Mouse (Mus musculus) bone marrow, adult 2 months (tissue): ENCODE measurements at regions not wholly inside any gene's neighbourhood (a gene's known extent, or its start where the extent isn't known, plus 50 kb on each side); places are given as distances from the start of the nearest gene placed in this dataset.

Source experiments
- H3K27ac ChIP-seq: fragments of 200-500 bp; 2 replicates; pipeline ENCODE4 v1.5.1; 2012; ENCODE audit warnings: low read depth, mild to moderate bottlenecking, control low read depth, inconsistent platforms, low read length; ENCODE audit not compliant: control insufficient read depth, poor library complexity, insufficient read depth
- H3K4me1 ChIP-seq: fragments of 200-500 bp; 2 replicates; pipeline ENCODE4 v1.6.1; 2011; ENCODE audit warnings: low read length; ENCODE audit not compliant: control insufficient read depth, insufficient read depth
- H3K4me3 ChIP-seq: fragments of 200-500 bp; replicated peaks from 2 replicates; pipeline ENCODE3; 2011; ENCODE audit warnings: mild to moderate bottlenecking, low read depth, low read length, control low read depth; ENCODE audit not compliant: control insufficient read depth
- CTCF ChIP-seq: fragments of 200-500 bp; IDR thresholded peaks from 2 replicates; pipeline ENCODE4 v1.5.1; 2011; ENCODE audit warnings: low read length, control low read depth; ENCODE audit not compliant: control insufficient read depth, insufficient read depth
- POLR2A ChIP-seq: fragments of 200-500 bp; IDR thresholded peaks from 2 replicates; pipeline ENCODE4 v1.6.1; 2011; ENCODE audit warnings: low read depth, mild to moderate bottlenecking, control low read depth, low read length, borderline replicate concordance; ENCODE audit not compliant: control insufficient read depth
- WGBS: fragments of 180-500 bp; shearing (Covaris S2); methylation state at CpG from one replicate; pipeline ENCODE4 v1.1.7; 2018; 5-methylcytosine and 5-hydroxymethylcytosine counted together

DNA sequence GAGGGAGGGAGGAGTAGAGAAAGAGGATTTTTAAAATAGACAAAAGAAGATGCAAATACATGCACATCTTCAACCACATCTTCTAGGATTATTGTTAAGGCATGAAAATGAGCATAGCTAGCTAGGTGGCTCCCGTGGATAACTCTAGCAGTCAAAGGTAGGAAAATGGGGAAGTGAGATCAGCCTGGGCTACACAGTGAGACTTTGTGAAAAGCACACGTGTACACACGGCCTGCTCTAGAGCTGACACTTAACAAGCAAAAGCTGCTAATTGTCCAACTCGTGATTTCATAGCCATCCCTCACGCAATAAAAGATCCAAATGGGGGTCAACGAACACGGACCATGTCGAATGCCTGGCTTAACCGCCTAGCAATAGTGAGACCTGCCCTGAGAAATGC lies 642.0 kb upstream of the Sox9 start:
- Histone ChIP-seq H3K27ac (no peak overlapping the region), H3K4me3 (no peak overlapping the region), H3K4me1 (no peaks in the 10 kb centered on the region)
- WGBS: 47% methylated on average over 9 of the region's 9 CpGs
- TF ChIP-seq POLR2A: no peak
- no peak for TF ChIP-seq CTCF

DNA sequence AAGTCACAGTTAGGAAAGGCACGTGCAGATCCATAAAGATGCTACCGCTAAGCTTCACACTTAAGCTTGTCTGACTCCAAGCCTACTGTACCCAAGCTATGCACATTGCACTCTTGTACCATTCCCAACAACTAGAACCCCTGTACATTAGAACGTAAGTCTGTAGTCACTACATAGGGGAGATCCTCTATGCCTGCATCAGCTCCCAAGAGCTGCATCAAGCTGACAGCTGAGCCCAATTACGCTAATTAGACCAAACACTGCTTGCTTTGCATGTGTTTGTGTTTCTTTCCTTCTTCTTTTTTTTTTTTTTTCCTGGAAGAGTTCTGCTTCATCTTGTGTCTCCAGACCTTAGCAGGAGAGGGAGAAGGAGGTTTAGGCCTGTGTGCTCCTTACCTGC lies 641.5 kb upstream of the Sox9 start:
- no peak overlapping the region for H3K27ac ChIP-seq
- WGBS: 76% methylated on average over 4 of the region's 4 CpGs
- TF ChIP-seq POLR2A: no peak
- TF ChIP-seq CTCF: no peak

DNA sequence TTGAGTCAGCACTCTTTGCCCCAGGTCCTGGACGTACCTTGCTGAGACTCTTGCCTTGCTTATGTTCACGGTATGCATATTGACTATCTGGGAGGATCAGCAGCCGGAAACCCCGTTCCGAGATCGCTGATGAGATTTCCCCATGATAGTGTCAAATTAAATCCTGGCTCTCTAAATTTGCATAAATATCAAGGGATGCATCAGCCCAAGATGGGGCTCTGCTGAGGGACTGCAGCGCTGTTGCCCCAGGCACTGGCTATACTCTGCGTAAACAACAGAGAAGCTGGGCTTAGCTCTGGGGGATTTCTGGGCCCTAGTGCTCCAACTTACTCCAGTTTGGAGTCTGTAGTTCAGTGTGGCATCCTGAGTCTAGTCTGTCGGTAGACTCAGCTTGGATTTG lies 641.1 kb upstream of the Sox9 start:
- H3K27ac ChIP-seq: no peak overlapping the region
- no peaks in the 10 kb centered on the region for H3K4me1 ChIP-seq
- no peak for TF ChIP-seq CTCF
- no peak for TF ChIP-seq POLR2A
- H3K4me3 ChIP-seq: no peak overlapping the region
- 91% methylated on average over 9 of the region's 9 CpGs for WGBS

More for the DNA sequence above, 641.5 kb upstream of the Sox9 start:
- no peak overlapping the region for H3K4me3 ChIP-seq
- no peaks in the 10 kb centered on the region for H3K4me1 ChIP-seq

DNA sequence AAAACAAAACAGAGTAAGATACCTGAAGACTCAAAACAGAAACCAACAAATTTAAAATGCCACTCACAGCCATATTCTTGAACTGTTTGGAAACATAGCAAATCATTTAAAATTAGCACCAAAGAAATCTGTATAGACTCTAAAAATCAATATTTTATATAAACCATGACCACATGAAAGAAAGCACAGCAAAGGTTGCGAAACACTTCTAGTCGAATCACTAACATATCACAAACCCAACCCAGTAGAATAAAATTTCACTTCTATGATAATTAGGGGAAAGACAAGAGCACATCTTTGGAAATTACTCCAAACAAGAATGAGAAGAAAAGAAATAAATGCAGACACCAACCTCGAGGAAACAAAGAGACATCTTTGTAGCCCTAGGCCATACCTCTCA lies 630.0 kb upstream of the Sox9 start:
- no peak overlapping the region for H3K4me3 ChIP-seq
- TF ChIP-seq POLR2A: no peak
- TF ChIP-seq CTCF: no peak
- WGBS: 65% methylated on average over 3 of the region's 3 CpGs
- no peak overlapping the region for H3K27ac ChIP-seq
- H3K4me1 ChIP-seq: no peaks in the 10 kb centered on the region

DNA sequence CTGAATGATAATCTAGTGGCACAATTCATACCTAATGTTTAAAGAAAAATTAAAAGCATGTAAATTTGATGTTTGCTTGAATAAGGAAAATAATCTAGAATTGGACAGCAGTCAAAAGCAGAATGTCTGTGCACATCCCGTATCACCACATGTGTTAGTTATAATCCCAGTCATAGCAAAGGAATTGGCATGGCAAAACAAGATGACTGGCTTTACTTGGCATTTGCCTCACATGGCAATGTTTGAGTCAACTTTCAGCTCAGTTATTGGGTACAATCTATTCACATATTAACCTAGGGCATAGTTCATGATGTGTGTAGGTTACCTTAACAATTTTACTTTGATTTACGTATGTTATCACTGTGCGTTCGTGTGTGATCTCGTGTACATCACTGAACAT lies 628.8 kb upstream of the Sox9 start:
- TF ChIP-seq CTCF: no peak
- no peak for TF ChIP-seq POLR2A
- H3K27ac ChIP-seq: no peak overlapping the region
- H3K4me3 ChIP-seq: no peak overlapping the region
- WGBS: 81% methylated on average over 5 of the region's 5 CpGs
- H3K4me1 ChIP-seq: no peaks in the 10 kb centered on the region

DNA sequence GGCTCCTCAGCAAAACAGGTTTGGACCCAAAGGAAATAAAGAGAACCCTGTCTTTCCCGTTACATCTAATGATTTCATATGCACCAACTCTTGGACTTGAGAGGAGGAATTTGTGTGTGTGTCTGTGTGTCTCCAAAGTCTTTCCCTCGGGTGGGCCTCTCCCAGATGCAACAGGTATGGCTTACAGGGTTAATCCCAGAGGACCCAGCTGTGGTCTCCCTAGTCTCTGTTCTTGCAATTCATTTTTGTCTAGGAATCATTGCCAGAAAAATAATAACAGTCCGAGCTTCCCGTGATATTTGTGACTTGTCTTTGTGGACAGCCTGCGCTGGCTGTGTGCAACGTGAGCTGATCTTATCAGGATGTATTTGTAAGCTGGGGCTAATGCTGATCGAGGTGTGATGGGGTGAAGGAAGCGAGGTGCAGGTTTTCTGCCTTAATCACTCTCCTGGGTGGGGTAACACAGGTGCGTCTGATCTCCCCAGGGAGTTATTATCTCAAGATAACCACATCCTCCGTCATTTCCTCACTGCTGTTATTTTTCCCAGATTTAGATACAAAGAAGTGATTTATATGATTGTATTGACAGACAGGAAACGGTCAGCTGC lies 627.2 kb upstream of the Sox9 start:
- Histone ChIP-seq H3K4me3 (no peak overlapping the region), H3K4me1 (no peaks in the 10 kb centered on the region), H3K27ac (no peak overlapping the region)
- TF ChIP-seq POLR2A: no peak
- no peak for TF ChIP-seq CTCF
- 14% methylated on average over 11 of the region's 11 CpGs for WGBS

DNA sequence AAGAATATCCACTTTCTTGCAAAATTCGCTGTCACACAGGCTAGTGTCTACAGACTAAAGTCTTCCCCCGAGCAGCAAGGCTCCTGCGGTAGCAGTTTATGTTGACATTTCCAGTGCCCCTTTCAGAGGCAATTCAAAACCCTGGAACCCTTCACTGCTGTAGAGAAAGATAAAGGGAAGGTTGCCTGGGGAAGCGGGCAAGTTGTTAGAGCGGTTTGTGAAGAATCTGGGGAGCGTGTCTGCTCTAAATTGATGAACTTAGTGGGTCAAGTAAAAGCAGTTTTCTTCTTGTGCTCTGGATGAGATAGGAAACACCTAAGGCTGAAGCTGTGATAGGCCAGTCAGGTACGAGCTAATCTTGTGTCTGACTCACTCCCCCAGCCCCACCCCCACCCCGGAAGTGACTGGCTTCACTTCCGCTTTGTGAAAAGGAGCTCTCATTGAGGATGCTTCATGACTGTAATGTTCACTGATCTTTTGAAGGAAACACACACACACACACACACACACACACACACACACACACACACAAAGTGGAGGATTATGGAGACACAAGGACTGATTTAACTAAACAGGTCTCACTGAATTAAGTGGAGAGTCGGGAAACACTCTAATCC lies 626.6 kb upstream of the Sox9 start:
- H3K27ac ChIP-seq: no peak overlapping the region
- H3K4me1 ChIP-seq: no peaks in the 10 kb centered on the region
- no peak for TF ChIP-seq CTCF
- no peak for TF ChIP-seq POLR2A
- WGBS: 11% methylated on average over 10 of the region's 10 CpGs
- no peak overlapping the region for H3K4me3 ChIP-seq

DNA sequence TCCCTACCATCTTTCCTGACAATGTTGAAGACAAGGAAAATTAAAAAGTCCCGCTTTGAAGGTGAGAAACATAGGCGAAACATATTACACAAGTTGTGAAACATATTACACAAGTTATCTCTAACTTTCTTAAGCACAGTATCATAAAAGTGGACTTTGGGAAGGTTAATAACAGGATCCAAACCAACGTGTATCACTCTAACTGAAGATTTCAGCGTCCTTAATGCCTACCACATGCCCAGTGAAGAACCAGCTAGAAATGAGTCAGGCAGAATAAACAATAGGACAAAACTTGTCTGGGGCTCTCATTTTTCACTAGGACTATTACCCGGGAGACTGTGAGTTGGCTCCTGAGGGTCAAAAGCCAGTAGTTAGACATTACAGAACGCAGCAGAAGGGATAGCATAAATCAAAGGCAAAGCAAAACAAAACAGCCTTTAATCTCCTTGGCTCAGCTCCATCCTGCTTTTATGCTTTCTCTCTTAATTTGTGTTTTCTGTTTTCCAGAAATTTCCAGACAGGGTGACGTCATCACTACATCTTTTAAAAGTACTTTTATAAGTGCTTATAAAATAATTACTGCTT lies 618.3 kb upstream of the Sox9 start:
- H3K4me1 ChIP-seq: no peaks in the 10 kb centered on the region
- no peak overlapping the region for H3K27ac ChIP-seq
- 62% methylated on average over 7 of the region's 7 CpGs for WGBS
- no peak overlapping the region for H3K4me3 ChIP-seq
- no peak for TF ChIP-seq CTCF
- no peak for TF ChIP-seq POLR2A
